Mouse (Mus musculus) cerebellum, postnatal 14 days (tissue): Measurements from ENCODE around the gene Adgrf5.
"Not testable (repeated sequence)": the region's sequence is repeated elsewhere in the genome, so short reads cannot be mapped to it uniquely, and the experiment has no call there.

Source experiments
- DNase-seq, 2 experiments: peaks; one replicate each; pipeline ENCODE4 v3.0.0; 2021; ENCODE audit warnings: mixed read lengths in 2 of 2

The Adgrf5 gene

DNA sequence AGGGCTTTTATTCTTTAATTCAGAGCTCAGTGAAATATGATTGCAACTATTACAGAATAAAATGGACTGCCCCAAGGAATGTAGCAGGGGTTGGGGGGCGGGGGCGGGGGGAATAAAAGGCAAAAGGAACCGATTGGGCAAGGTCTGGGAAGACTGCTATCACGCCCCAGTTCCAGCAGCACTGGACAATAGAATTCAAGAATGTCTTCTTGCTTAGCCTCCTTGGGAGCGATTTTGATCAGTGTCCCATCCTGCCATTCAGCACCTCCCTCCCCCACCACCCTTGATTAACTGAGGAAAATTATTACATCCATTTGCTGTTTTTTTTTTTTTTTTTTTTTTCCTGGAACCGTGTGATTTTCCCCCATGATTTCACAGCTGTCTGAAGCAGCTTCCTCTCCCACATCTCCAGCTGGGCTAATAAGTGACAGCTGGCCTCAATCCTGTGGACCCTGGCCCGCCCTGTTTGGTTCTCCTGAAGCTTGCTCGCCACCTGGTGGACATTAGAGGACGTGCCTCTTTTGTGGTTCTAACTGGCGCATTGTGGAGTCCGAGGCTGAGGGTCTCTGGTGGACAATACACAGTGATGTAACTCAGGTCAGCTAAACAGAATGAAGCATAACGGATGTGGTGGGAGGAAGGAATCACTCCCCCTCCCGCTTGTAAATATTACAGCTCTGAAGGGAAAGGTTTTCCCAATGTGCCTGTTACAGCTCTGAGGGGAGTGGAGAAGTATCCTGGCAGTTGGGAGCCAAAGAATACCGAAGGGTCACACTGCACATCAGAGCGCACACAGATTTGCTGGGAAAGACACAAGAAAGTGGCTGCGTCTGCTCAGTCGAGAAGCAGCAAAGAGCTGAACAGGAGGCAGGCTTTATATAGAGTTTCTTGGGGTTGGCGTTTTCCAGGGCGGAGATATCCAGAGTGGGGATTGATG lies 100.3 kb downstream of the Adgrf5 start:
- peak; percentile 79 to 89 for DNase-seq

- peak in 1 of 2 experiments; percentile 16 for DNase-seq
These were observed 109.8 kb downstream of the Adgrf5 start for GRCm38 (mm10) chr17:43470039-43470438.

GRCm38 (mm10) chr17:43472558-43472957 lies 112.3 kb downstream of the Adgrf5 start:
- DNase-seq = no peak

DNA sequence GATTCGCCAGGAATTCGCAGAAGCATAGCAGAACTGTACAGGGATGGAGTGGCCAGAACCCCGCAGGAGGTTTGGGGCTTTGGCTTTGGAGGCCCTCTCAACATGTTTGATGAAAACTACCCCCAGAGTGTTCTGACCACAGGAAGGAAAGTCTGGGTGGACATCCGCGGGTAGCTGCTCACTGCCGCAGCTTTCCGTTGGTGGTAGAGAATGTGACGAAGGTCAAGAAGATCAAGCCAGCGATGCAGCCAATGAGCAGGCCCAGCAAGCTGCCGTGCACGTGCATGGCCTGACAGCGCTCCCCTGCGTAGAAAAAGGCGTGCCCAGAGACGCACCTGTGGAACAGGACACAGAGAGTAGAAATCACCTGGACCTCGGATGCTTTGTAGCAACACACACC lies 114.5 kb downstream of the Adgrf5 start:
- no peak for DNase-seq

DNA sequence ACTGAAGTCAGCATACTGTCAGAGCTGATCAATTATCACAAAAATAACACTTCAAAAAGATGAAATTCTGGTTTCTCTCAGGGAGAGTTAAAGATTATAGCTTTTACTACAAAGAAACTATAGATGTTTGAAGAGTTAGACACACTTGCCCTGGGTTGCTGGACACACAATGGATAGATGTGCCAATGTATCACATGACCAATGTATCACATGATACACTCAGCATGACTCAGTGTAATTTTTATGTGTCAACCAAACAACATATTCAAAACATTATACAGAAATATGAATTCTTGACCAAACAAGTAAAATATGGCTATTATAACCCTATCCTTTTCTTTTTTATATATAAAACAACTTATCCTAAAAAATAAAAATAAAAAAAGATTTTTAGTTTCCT lies 117.4 kb downstream of the Adgrf5 start:
- no peak for DNase-seq

GRCm38 (mm10) chr17:43485982-43486381 lies 125.7 kb downstream of the Adgrf5 start:
- no peak for DNase-seq

GRCm38 (mm10) chr17:43488439-43489151 lies 128.3 kb downstream of the Adgrf5 start:
- DNase-seq = no peak

DNA sequence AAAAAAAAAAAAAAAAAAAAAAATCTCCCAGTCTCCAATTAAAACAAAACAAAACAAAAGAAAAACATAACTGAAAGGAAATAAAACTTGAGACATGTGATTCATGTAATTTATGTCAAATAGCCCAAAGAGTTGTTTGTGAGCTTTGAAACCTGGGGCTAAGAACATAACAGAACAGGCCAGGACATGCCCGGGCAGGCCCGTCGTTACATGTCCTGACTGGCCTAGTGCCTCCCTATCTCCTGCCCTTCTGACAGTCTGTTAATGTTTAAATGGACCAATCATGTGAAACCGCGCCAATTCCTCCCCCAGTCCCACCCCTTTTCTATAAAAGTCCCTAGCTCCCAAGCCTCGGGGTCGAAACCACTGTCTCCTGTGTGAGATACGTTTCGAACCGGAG lies 130.1 kb downstream of the Adgrf5 start:
- DNase-seq = not testable (repeated sequence)

DNA sequence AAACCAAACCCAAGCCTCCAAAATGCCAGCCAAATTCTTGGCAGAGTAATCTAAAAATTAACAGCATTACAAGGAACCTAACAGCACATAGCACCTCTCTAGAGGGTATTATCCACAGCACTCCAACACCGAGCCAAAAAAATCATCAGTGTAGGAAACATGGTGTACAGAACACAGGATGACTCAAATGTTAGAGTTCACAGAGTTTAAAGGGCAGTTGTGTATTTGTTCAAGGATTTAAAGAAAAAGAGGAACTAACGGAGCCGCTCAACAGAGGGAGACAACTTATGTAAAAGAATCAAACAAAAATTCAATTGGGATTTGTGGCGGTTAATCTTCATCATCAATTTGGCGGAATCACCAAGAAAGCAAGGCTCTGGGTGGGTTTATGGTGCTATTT lies 135.3 kb downstream of the Adgrf5 start:
- no peak for DNase-seq

DNA sequence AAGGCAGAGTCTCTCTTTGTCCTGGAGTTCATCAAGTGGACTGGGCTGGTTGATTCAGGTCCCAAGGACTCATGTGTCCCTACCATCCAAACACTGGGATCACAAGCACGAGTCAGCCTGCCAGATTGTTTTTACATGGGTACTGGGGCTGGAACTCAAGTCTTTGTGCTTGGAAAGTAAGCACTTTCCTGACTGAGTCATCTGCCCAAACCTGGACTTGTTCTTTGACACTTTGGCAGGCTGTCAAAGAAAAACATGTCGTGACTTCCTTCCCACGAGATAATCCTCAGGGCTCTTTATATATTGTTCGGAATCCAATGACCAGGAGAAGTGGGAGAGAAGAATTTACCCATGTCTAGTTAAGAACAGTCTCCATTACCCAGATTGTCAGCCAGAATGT lies 137.3 kb downstream of the Adgrf5 start:
- no peak for DNase-seq

DNA sequence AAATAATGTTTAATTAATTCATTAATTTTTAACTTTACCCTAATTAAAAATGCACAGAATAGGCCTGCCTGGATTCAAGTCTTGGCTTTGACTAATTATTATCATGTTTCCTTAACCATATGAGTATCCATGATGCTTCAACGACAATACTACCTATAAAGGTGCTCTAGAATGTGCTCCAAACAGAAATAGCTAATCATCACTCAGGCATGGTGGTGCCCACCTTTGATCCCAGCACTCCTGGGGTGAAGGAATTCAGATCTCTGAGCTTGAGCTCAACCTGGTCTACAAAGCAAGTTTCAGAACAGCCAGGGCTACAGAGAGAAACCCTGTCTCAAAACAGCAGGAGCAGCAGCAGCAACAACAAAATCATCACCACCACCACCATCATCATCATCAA lies 140.3 kb downstream of the Adgrf5 start:
- DNase-seq = no peak

GRCm38 (mm10) chr17:43501223-43501622 lies 141.0 kb downstream of the Adgrf5 start:
- DNase-seq = no peak

DNA sequence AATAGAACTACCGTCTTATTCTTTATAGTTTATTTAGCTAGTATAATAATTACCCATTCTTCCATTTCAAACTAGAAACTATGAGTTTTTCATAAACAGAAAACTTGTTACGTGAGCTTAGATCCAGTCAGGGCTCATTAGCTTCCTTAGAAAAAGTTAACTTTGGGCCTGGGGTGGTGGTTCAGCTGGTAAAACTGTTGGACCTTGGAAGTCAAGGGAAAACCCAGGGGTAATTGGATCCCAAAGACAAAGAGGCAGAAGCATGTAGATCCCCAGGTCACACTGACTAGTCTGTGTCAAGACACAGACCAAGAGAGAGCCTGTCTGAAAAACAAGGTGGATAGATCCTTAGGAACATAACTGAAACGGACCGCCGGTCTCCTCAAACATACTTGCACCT lies 141.4 kb downstream of the Adgrf5 start:
- no peak for DNase-seq

DNA sequence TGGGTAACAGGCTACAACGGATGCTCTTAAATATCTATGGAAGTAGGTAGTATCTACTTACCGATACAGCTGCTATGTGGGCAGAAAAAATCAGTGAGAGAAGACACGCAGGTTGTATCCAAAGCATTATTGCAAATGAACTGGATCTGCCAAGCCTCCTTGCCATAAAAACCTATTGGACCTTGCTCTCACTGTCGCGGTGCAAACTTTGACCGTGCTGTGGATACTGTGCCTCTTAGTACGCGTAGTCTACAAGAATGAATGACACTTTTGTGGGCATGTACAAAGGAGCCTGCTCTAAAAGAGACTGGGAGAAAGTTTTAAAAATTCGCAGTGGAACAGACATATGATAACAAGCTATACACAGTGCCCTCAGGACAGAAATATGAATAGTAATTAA lies 142.3 kb downstream of the Adgrf5 start, which contains the start of gene Mep1a:
Gene Mep1a (minus strand): TSS at position 221 of the 400 bp plus-strand sequence.
- no peak for DNase-seq

DNA sequence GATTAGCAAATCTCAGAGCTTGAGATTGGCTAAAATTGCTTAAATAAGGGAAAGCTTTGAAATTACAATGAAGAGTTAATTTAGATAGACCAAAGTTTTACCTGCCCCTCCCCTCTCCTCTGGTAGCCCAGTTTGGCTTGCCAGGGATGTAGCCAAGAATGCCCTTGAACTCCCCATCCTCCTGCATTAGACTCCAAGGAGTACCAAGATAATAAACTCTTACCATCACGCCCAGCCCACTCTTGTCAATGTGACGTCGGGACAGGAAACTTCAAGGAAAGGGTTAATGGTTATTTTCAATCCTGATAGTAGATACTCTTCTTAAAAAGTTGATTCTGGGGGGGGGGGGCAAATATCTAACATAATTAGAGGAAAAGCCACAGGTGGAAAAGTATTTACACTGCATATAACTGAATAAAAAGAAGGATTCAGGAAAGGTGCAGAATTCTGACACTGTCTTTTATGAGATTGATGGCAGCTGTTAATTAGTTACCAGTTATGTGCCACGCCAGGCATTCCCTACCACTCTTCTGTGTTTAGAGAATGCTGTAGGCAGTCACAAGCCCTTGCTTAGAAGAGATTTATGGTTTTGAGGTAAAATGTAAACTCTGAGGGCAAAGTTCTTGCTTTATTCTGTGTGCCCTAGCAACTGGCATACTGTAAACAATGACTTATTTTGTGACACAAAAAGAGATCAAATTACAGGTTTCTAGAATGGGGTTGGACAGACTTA lies 143.8 kb downstream of the Adgrf5 start:
- DNase-seq = no peak

- DNase-seq = no peak
These were observed 144.3 kb downstream of the Adgrf5 start for GRCm38 (mm10) chr17:43504594-43504934.
